Mouse (Mus musculus): ENCODE data around the gene Senp3. TPM values are rescaled to one million over a fixed set of nuclear protein-coding genes. Genes with fewer than 3 reads are reported as not detected.

The Senp3 gene
- polyA plus RNA-seq, 1 experiment from 2014 or later: 79.1 TPM

DNA sequence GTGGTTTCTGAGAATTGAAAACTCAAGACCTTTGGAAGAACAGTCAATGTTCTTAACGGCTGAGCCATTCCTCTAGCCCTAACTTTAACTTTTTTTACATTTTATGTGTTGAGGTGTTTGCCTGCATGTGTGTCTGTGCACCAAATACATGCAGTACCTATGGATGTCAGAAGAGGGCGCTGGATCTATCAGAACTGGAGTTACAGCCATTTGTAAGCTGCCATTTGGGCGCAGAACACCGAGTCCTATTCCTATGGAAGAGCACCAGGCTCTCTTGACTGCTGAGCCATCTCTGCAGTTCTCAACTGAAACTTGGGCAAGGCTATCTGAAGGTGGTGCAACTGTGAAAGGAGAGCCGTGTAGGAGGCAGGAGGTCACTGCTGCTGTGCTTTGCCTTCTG lies 16.7 kb upstream of the Senp3 start:
- 72% methylated on average over 5 of the region's 5 CpGs for WGBS
- Histone ChIP-seq H3K9ac (ENCODE audit: low read length) (no peak overlapping the region), H3K4me2 (ENCODE audit: low read length) (no peak overlapping the region), H3K9me3 (ENCODE audit: control insufficient read depth, low read length) (0 out of 2 replicates have a peak, but pooled peaks cover 3% of the 10 kb centered on the region), H3K4me3 (ENCODE audit: low read depth, low read length) (no peak overlapping the region), H3K27ac (ENCODE audit: low read depth) (no peak overlapping the region), H3K27me3 (replicated peaks; ENCODE audit: control insufficient read depth, insufficient read depth, low read length) (no peaks in the 10 kb centered on the region), H3K4me1 (replicated peaks; ENCODE audit: control insufficient read depth, insufficient read depth, low read length) (no peaks in the 10 kb centered on the region), H3K36me3 (ENCODE audit: control insufficient read depth, insufficient read depth, low read length) (no peaks in the 10 kb centered on the region)
- ATAC-seq (replicated peaks; ENCODE audit: low FRiP score, low TSS enrichment, low read depth) (no peak), DNase-seq (ENCODE audit: low spot score) (no peak)

DNA sequence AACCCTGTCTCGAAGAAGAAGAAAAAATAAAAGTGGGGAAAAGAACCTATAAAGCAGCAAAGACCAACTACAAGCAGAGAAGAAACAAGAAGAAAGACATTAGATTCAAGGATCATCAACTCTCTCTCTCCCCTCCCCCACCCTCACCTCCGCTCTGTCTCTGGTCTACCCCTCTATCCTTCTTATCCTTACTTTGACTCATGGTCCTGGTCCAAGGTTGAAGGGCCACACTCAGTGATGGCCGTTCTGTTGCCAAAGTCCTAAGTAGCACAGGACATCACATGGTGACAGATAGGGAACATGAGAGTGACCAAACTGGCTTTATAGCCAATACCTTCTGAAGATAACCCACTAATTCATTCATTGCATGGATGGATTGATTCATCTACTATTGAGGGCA lies 15.5 kb upstream of the Senp3 start:
- H3K4me3 ChIP-seq (ENCODE audit: low read depth, low read length): no peak overlapping the region
- ATAC-seq (replicated peaks; ENCODE audit: low FRiP score, low TSS enrichment, low read depth): no peak

GRCm38 (mm10) chr11:69695361-69696181 lies 13.7 kb upstream of the Senp3 start, which contains the start of the genes Tnfsf12 and Tnfsfm13:
Gene Tnfsf12, minus strand, starts transcription at chr11:69695849.
Gene Tnfsfm13, minus strand, starts transcription at chr11:69696098.
- DNase-seq (ENCODE audit: low spot score) (peak; percentile 78), ATAC-seq (replicated peaks; ENCODE audit: low FRiP score, low TSS enrichment, low read depth) (peak; percentile 69)
- H3K27me3 ChIP-seq (replicated peaks; ENCODE audit: control insufficient read depth, insufficient read depth, low read length): no peaks in the 10 kb centered on the region
- H3K4me1 ChIP-seq (replicated peaks; ENCODE audit: control insufficient read depth, insufficient read depth, low read length): no peaks in the 10 kb centered on the region
- H3K27ac ChIP-seq (ENCODE audit: low read depth): peak within 1 kb of the TSS; percentile 57
- peak within 1 kb of the TSS; percentile 54 for H3K4me3 ChIP-seq (ENCODE audit: low read depth, low read length)
- no peaks in the 10 kb centered on the region for H3K36me3 ChIP-seq (ENCODE audit: control insufficient read depth, insufficient read depth, low read length)
- H3K9me3 ChIP-seq (ENCODE audit: control insufficient read depth, low read length): 0 out of 2 replicates have a peak, but pooled peaks cover 3% of the 10 kb centered on the region
- peak within 1 kb of the TSS; percentile 79 for H3K4me2 ChIP-seq (ENCODE audit: low read length)
- peak within 1 kb of the TSS; percentile 59 for H3K9ac ChIP-seq (ENCODE audit: low read length)
- under 1% methylated on average over 29 of the region's 41 CpGs for WGBS

More for the DNA sequence above, 15.5 kb upstream of the Senp3 start:
- DNase-seq (ENCODE audit: low spot score): no peak
- no peak overlapping the region for H3K4me2 ChIP-seq (ENCODE audit: low read length)
- H3K9me3 ChIP-seq (ENCODE audit: control insufficient read depth, low read length): 0 out of 2 replicates have a peak, but pooled peaks cover 3% of the 10 kb centered on the region
- H3K27me3 ChIP-seq (replicated peaks; ENCODE audit: control insufficient read depth, insufficient read depth, low read length): no peaks in the 10 kb centered on the region
- no peak overlapping the region for H3K9ac ChIP-seq (ENCODE audit: low read length)
- H3K4me1 ChIP-seq (replicated peaks; ENCODE audit: control insufficient read depth, insufficient read depth, low read length): no peaks in the 10 kb centered on the region
- H3K36me3 ChIP-seq (ENCODE audit: control insufficient read depth, insufficient read depth, low read length): no peaks in the 10 kb centered on the region
- WGBS: 85% methylated on average over 3 of the region's 3 CpGs
- H3K27ac ChIP-seq (ENCODE audit: low read depth): no peak overlapping the region

- 0 out of 2 replicates have a peak, but pooled peaks cover 3% of the 10 kb centered on the region for H3K9me3 ChIP-seq (ENCODE audit: control insufficient read depth, low read length)
- no peaks in the 10 kb centered on the region for H3K36me3 ChIP-seq (ENCODE audit: control insufficient read depth, insufficient read depth, low read length)
- H3K4me2 ChIP-seq (ENCODE audit: low read length): peak overlapping the region; percentile 79
- H3K4me1 ChIP-seq (replicated peaks; ENCODE audit: control insufficient read depth, insufficient read depth, low read length): no peaks in the 10 kb centered on the region
- ATAC-seq (replicated peaks; ENCODE audit: low FRiP score, low TSS enrichment, low read depth) (no peak), DNase-seq (ENCODE audit: low spot score) (no peak)
- H3K27me3 ChIP-seq (replicated peaks; ENCODE audit: control insufficient read depth, insufficient read depth, low read length): no peaks in the 10 kb centered on the region
- peak overlapping the region; percentile 57; the same call in 1 of the 2 replicates for H3K27ac ChIP-seq (ENCODE audit: low read depth)
- WGBS: 23% methylated on average over 6 of the region's 6 CpGs
- peak overlapping the region; percentile 59 for H3K9ac ChIP-seq (ENCODE audit: low read length)
- H3K4me3 ChIP-seq (ENCODE audit: low read depth, low read length): peak overlapping the region; percentile 54
These were observed 13.1 kb upstream of the Senp3 start for GRCm38 (mm10) chr11:69695046-69695360.

DNA sequence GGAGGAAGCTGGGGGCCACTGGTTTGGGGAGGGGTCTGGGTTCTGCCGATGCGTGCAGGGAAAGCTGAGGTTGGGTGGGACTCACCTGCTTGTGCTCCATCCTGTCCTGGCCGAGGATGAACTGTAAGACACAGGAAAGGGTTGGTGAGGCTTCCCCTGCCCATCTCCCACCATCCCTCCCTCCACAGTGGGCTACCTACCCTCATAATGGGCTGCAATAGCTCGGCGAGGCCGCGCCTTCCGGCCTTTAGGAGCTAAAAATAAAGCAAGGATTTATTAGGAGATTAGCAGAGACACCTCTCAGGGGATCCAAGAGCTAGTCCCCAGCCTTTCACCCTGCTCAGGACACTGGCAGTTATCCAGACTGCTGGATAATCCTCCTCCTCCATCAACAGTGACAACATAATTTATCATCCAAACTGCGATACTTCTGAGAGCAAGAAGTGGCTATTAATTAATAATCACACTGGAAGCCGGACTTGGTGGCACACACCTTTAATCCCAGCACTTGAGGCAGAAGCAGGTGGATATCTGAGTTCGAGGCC lies 11.6 kb upstream of the Senp3 start:
- ATAC-seq (replicated peaks; ENCODE audit: low FRiP score, low TSS enrichment, low read depth): no peak
- no peaks in the 10 kb centered on the region for H3K36me3 ChIP-seq (ENCODE audit: control insufficient read depth, insufficient read depth, low read length)

GRCm38 (mm10) chr11:69692863-69693262 lies 11.0 kb upstream of the Senp3 start:
- 74% methylated on average over 6 of the region's 6 CpGs for WGBS
- Histone ChIP-seq H3K4me1 (replicated peaks; ENCODE audit: control insufficient read depth, insufficient read depth, low read length) (no peaks in the 10 kb centered on the region), H3K36me3 (ENCODE audit: control insufficient read depth, insufficient read depth, low read length) (no peaks in the 10 kb centered on the region), H3K4me2 (ENCODE audit: low read length) (no peak overlapping the region), H3K9ac (ENCODE audit: low read length) (no peak overlapping the region), H3K27me3 (replicated peaks; ENCODE audit: control insufficient read depth, insufficient read depth, low read length) (no peaks in the 10 kb centered on the region), H3K4me3 (ENCODE audit: low read depth, low read length) (no peak overlapping the region), H3K27ac (ENCODE audit: low read depth) (no peak overlapping the region), H3K9me3 (ENCODE audit: control insufficient read depth, low read length) (no peaks in the 10 kb centered on the region)
- DNase-seq (ENCODE audit: low spot score) (no peak), ATAC-seq (replicated peaks; ENCODE audit: low FRiP score, low TSS enrichment, low read depth) (no peak)

More for the DNA sequence above, 11.6 kb upstream of the Senp3 start:
- Histone ChIP-seq H3K27me3 (replicated peaks; ENCODE audit: control insufficient read depth, insufficient read depth, low read length) (no peaks in the 10 kb centered on the region), H3K9ac (ENCODE audit: low read length) (no peak overlapping the region), H3K4me1 (replicated peaks; ENCODE audit: control insufficient read depth, insufficient read depth, low read length) (no peaks in the 10 kb centered on the region), H3K27ac (ENCODE audit: low read depth) (no peak overlapping the region), H3K9me3 (ENCODE audit: control insufficient read depth, low read length) (0 out of 2 replicates have a peak, but pooled peaks cover under 1% of the 10 kb centered on the region), H3K4me2 (ENCODE audit: low read length) (no peak overlapping the region), H3K4me3 (ENCODE audit: low read depth, low read length) (no peak overlapping the region)
- 58% methylated on average over 11 of the region's 11 CpGs for WGBS
- no peak for DNase-seq (ENCODE audit: low spot score)

DNA sequence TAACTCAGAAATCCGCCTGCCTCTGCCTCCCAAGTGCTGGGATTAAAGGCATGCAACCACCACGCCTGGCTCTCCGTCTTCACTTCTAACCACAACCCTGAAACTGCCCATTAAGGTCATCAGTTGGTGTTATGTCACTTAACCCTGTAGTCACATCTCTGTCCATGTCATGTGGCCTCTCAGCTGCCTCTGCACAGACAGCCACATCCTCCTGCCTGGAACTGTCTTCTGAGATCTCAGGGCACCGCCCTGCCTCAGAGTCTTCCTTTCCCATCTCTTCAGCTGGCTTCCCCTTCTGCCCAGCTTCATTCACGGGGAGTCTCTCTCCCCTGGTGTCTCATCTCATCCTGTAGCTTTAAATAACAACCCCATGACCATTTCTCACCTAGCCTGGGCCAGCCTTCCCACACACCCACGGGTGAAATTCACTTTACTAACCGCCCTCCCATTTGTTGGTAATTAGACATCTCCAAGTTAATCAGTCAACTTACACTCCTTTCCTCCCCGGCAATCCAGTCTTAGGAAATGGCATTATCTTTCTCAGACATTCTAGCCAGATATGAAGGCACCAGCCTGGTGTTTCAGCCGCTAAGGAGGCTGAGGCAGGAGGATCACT lies 10.4 kb upstream of the Senp3 start:
- Histone ChIP-seq H3K9me3 (ENCODE audit: control insufficient read depth, low read length) (no peaks in the 10 kb centered on the region), H3K4me3 (ENCODE audit: low read depth, low read length) (no peak overlapping the region), H3K27me3 (replicated peaks; ENCODE audit: control insufficient read depth, insufficient read depth, low read length) (no peaks in the 10 kb centered on the region), H3K4me1 (replicated peaks; ENCODE audit: control insufficient read depth, insufficient read depth, low read length) (no peaks in the 10 kb centered on the region), H3K27ac (ENCODE audit: low read depth) (no peak overlapping the region), H3K4me2 (ENCODE audit: low read length) (no peak overlapping the region), H3K36me3 (ENCODE audit: control insufficient read depth, insufficient read depth, low read length) (no peaks in the 10 kb centered on the region), H3K9ac (ENCODE audit: low read length) (no peak overlapping the region)
- DNase-seq (ENCODE audit: low spot score): no peak
- no peak for ATAC-seq (replicated peaks; ENCODE audit: low FRiP score, low TSS enrichment, low read depth)
- 73% methylated on average over 9 of the region's 9 CpGs for WGBS

DNA sequence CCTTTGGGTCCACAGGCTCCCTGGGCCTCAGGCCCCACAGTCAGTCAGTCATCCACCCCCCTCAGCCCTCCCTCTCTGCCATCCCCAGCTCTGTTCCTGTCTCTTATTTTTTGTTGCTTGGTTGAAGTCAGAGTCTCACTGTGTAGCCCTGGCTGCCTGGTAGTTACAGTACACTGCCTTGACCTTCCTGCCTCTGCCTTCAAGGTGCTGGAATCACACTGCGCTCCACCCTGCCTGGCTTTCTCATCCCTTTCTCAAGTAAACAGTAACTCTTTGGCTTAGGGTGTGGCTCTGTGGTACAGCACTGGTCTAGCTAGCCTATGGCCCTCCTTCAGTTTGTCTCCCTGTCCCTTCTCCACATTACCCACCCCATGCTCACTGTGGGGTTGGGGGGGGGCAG lies 8.0 kb upstream of the Senp3 start:
- WGBS: 95% methylated on average over 1 of the region's 1 CpGs
- DNase-seq (ENCODE audit: low spot score) (no peak), ATAC-seq (replicated peaks; ENCODE audit: low FRiP score, low TSS enrichment, low read depth) (no peak)

More for the DNA sequence above, 8.0 kb upstream of the Senp3 start:
- no peaks in the 10 kb centered on the region for H3K27me3 ChIP-seq (replicated peaks; ENCODE audit: control insufficient read depth, insufficient read depth, low read length)
- no peak overlapping the region for H3K4me2 ChIP-seq (ENCODE audit: low read length)
- no peak overlapping the region for H3K4me3 ChIP-seq (ENCODE audit: low read depth, low read length)
- no peak overlapping the region for H3K27ac ChIP-seq (ENCODE audit: low read depth)
- H3K4me1 ChIP-seq (replicated peaks; ENCODE audit: control insufficient read depth, insufficient read depth, low read length): peaks cover 8% of the 10 kb centered on the region; the same call in 1 of the 2 replicates
- H3K36me3 ChIP-seq (ENCODE audit: control insufficient read depth, insufficient read depth, low read length): no peaks in the 10 kb centered on the region
- no peak overlapping the region for H3K9ac ChIP-seq (ENCODE audit: low read length)
- no peaks in the 10 kb centered on the region for H3K9me3 ChIP-seq (ENCODE audit: control insufficient read depth, low read length)

Measured in intestine, embryonic 14.5 days (tissue).